Mouse (Mus musculus) thymus, postnatal 14 days (tissue): Measurements from ENCODE around the gene Gpr107.

Source experiments
- DNase-seq: peaks from one replicate; pipeline ENCODE4 v3.0.0; 2021

Gene Gpr107

GRCm38 (mm10) chr2:31248856-31249255, 96.7 kb downstream of the Gpr107 start:
- DNase-seq: no peak

- no peak for DNase-seq
Measured at GRCm38 (mm10) chr2:31252167-31252566, 100.1 kb downstream of the Gpr107 start.

- DNase-seq: no peak
Measured at GRCm38 (mm10) chr2:31253463-31253862, 101.3 kb downstream of the Gpr107 start.

GRCm38 (mm10) chr2:31254806-31255205, 102.7 kb downstream of the Gpr107 start:
- no peak for DNase-seq

- DNase-seq: peak; percentile 91
Measured at GRCm38 (mm10) chr2:31255952-31256938, 104.1 kb downstream of the Gpr107 start.

- DNase-seq: peak; percentile 28
Measured at GRCm38 (mm10) chr2:31257096-31257495, 105.0 kb downstream of the Gpr107 start.

- DNase-seq: peak; percentile 69
Measured at GRCm38 (mm10) chr2:31258609-31259366, 106.7 kb downstream of the Gpr107 start.

GRCm38 (mm10) chr2:31259367-31259920, 107.3 kb downstream of the Gpr107 start:
- DNase-seq: no peak

GRCm38 (mm10) chr2:31260549-31260948, 108.4 kb downstream of the Gpr107 start:
- no peak for DNase-seq

GRCm38 (mm10) chr2:31263039-31263461, 110.9 kb downstream of the Gpr107 start:
- DNase-seq: no peak

GRCm38 (mm10) chr2:31263746-31264378, 111.7 kb downstream of the Gpr107 start:
- peak; percentile 8 for DNase-seq

GRCm38 (mm10) chr2:31267447-31267846, 115.3 kb downstream of the Gpr107 start:
- DNase-seq: no peak
